Mouse (Mus musculus) stomach, postnatal 0 days (tissue): ENCODE results near the gene Cpne2. TPM values are rescaled to one million over a fixed set of nuclear protein-coding genes. Genes with fewer than 3 reads are reported as not detected.

Source experiments
- ATAC-seq: fragments of 200-750 bp; cut with Nextera tagmentation; 2 replicates; pipeline ENCODE4 v1.8.0; 2017; ENCODE audit not compliant: low FRiP score, low TSS enrichment
- DNase-seq: peaks from one replicate; pipeline ENCODE4 v3.0.0-alpha.2; 2016; ENCODE audit warnings: low spot score
- H3K27ac ChIP-seq: fragments of 300-500 bp; sonication (generic); replicated peaks from 2 replicates; pipeline ENCODE4 v1.5.1; 2014; ENCODE audit warnings: mild to moderate bottlenecking, control low read depth
- H3K27me3 ChIP-seq: fragments of 300-500 bp; sonication (generic); 2 replicates; pipeline ENCODE4 v1.6.1; 2014; ENCODE audit warnings: low read length; ENCODE audit not compliant: control insufficient read depth, insufficient read depth
- H3K36me3 ChIP-seq: fragments of 300-500 bp; sonication (generic); 2 replicates; pipeline ENCODE4 v1.6.1; 2014; ENCODE audit warnings: low read length, mixed read lengths; ENCODE audit not compliant: control insufficient read depth, insufficient read depth
- H3K4me1 ChIP-seq: fragments of 300-500 bp; sonication (generic); replicated peaks from 2 replicates; pipeline ENCODE4 v1.6.1; 2014; ENCODE audit warnings: antibody characterized with exemption; ENCODE audit not compliant: control insufficient read depth, insufficient read depth
- H3K4me2 ChIP-seq: fragments of 300-500 bp; sonication (generic); replicated peaks from 2 replicates; pipeline ENCODE4 v1.6.1; 2014; ENCODE audit warnings: low read depth, mild to moderate bottlenecking, control low read depth, moderate library complexity
- H3K4me3 ChIP-seq: fragments of 300-500 bp; sonication (generic); 2 replicates; pipeline ENCODE4 v1.5.1; 2014; ENCODE audit warnings: low read depth, low read length, control low read depth
- H3K9ac ChIP-seq: fragments of 300-500 bp; sonication (generic); 2 replicates; pipeline ENCODE4 v1.6.1; 2014; ENCODE audit warnings: mild to moderate bottlenecking, low read length, control low read depth, mixed read lengths
- H3K9me3 ChIP-seq: fragments of 300-500 bp; sonication (generic); 2 replicates; pipeline ENCODE4 v1.6.1; 2016; ENCODE audit warnings: low read length; ENCODE audit not compliant: control insufficient read depth
- CTCF ChIP-seq: IDR thresholded peaks from 2 replicates; pipeline ENCODE4 v1.5.1; 2016; ENCODE audit warnings: antibody characterized with exemption, low read depth, mild to moderate bottlenecking, moderate library complexity
- EP300 ChIP-seq: optimal IDR thresholded peaks from 2 replicates; pipeline ENCODE3; 2016; ENCODE audit warnings: antibody characterized with exemption
- WGBS: fragments of 180-500 bp; shearing (Covaris S2); extraction: QIAGEN DNeasy Blood & Tissue Kit; methylation state at CpG from one replicate; pipeline ENCODE4 v1.1.7; 2014; 5-methylcytosine and 5-hydroxymethylcytosine counted together
- polyA plus RNA-seq: library from polyadenylated mRNA; unstranded; fragments of >200 nt; fragmentation: Nextera tagmentation; extraction: Ambion mirVana; gene quantifications from 2 replicates; pipeline ENCODE4 v1.2.1, GENCODE M21; 2015

The Cpne2 gene
- polyA plus RNA-seq, 1 experiment from 2014 or later, result 6.2 TPM

DNA sequence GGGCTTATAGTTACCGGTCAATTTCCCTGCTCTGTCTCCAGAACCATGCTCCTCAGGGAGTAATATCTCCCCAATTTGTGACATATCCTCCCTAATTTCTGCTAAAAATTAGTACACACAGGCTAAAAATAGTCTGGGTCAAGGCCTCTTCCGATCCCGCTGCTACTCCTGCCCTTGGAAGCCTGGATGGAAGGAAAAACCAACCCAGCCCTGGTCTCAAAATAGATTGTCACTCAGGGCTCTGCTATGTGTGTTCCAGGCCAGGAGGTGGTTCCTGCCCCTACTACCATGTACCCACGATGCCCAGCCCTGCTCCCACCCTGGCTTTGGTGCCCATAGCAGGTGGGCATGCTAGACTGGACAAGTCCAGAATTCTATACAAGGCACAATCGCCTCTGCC lies 17.2 kb downstream of the Cpne2 start:
- Histone ChIP-seq H3K27ac (no peak overlapping the region), H3K4me3 (no peak overlapping the region), H3K27me3 (no peaks in the 10 kb centered on the region), H3K36me3 (no peaks in the 10 kb centered on the region), H3K9me3 (no peaks in the 10 kb centered on the region), H3K9ac (no peak overlapping the region), H3K4me2 (no peak overlapping the region), H3K4me1 (no peaks in the 10 kb centered on the region)
- 82% methylated on average over 5 of the region's 5 CpGs for WGBS
- DNase-seq (no peak), ATAC-seq (no peak)
- TF ChIP-seq EP300, result no peak
- no peak for TF ChIP-seq CTCF

GRCm38 (mm10) chr8:94551471-94552422 lies 19.0 kb downstream of the Cpne2 start:
- TF ChIP-seq CTCF, result no peak
- no peak for TF ChIP-seq EP300
- H3K9ac ChIP-seq, result no peak overlapping the region
- no peaks in the 10 kb centered on the region for H3K27me3 ChIP-seq
- no peaks in the 10 kb centered on the region for H3K36me3 ChIP-seq
- ATAC-seq, result peak; percentile 47; the same call in 1 of the 2 replicates
- DNase-seq, result no peak
- no peak overlapping the region for H3K4me2 ChIP-seq
- H3K9me3 ChIP-seq, result no peaks in the 10 kb centered on the region
- H3K27ac ChIP-seq, result no peak overlapping the region
- no peak overlapping the region for H3K4me3 ChIP-seq
- WGBS, result 73% methylated on average over 17 of the region's 17 CpGs
- no peaks in the 10 kb centered on the region for H3K4me1 ChIP-seq

DNA sequence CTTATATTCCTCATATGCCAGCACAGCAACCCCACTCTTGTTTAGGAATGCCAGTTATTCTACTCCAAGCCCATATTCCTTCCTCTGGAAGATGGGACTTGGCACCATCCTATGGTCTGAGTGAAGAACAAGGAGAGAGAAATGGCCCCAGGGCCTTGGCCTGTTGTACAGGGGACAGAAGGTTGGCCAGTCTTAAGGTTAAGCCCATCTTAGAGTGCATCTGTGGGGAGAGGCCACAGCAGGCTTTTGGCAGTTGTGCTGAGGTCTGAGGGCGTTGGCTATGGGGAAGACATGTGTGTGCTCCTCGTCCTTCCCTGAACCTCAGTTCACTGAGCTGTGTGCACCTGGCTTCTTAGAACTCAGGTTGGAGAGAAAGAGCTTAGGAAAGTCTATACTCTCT lies 19.9 kb downstream of the Cpne2 start:
- ATAC-seq (no peak), DNase-seq (no peak)
- Histone ChIP-seq H3K4me1 (no peaks in the 10 kb centered on the region), H3K4me2 (no peak overlapping the region), H3K27me3 (no peaks in the 10 kb centered on the region), H3K9ac (no peak overlapping the region), H3K9me3 (no peaks in the 10 kb centered on the region), H3K27ac (no peak overlapping the region), H3K36me3 (no peaks in the 10 kb centered on the region), H3K4me3 (no peak overlapping the region)
- no peak for TF ChIP-seq EP300
- TF ChIP-seq CTCF, result no peak
- 77% methylated on average over 2 of the region's 2 CpGs for WGBS

DNA sequence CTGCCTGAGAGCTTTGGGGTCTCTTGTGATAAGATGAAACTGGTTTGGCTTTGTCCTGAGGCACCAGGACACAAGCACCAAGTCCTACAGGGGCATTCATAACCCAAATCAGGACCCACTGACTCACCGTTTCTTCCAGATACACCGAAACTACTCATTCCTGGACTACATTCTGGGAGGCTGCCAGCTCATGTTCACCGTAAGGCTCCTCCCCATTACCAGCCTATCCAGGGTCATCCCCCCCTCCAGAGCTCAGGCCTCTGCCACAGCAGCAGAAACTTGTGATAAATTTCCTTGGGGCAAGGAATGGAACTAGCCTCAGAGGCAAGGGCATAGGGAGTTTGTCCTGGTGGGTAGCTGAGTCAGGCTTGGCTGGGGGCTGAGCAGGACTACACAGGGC lies 24.5 kb downstream of the Cpne2 start:
- DNase-seq (no peak), ATAC-seq (no peak)
- no peak overlapping the region for H3K27ac ChIP-seq
- WGBS, result 61% methylated on average over 3 of the region's 3 CpGs
- no peak overlapping the region for H3K4me2 ChIP-seq
- no peaks in the 10 kb centered on the region for H3K4me1 ChIP-seq
- no peaks in the 10 kb centered on the region for H3K27me3 ChIP-seq
- H3K4me3 ChIP-seq, result no peak overlapping the region
- no peaks in the 10 kb centered on the region for H3K36me3 ChIP-seq
- TF ChIP-seq CTCF, result no peak
- TF ChIP-seq EP300, result no peak
- H3K9me3 ChIP-seq, result no peaks in the 10 kb centered on the region
- H3K9ac ChIP-seq, result no peak overlapping the region

DNA sequence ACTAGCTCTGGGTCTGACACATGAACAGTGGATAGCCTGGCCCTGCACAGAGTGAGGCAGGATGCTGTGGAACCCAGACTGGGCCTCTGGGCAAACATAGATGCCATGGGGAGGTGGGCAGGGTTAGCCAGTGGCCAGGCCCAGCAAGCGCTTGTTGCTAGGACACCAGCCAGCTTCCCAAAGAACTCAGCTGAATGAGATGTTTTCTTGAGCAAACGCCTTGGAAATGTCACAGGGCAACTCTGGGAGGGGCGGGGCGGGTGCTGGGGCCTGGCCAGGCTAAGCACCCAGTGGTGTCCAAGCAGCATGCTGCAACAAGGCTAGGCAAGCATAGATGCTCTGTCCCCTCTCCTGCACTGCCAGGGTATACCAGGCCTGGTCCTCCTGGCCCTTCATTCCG lies 28.5 kb downstream of the Cpne2 start:
- no peak for TF ChIP-seq EP300
- no peak for TF ChIP-seq CTCF
- ATAC-seq, result no peak
- WGBS, result 48% methylated on average over 5 of the region's 5 CpGs

GRCm38 (mm10) chr8:94564421-94564820 lies 31.6 kb downstream of the Cpne2 start:
- Histone ChIP-seq H3K27ac (no peak overlapping the region), H3K4me1 (no peaks in the 10 kb centered on the region), H3K9me3 (no peaks in the 10 kb centered on the region), H3K4me2 (no peak overlapping the region), H3K9ac (no peak overlapping the region), H3K36me3 (no peaks in the 10 kb centered on the region), H3K27me3 (no peaks in the 10 kb centered on the region), H3K4me3 (no peak overlapping the region)
- TF ChIP-seq EP300 (no peak), CTCF (no peak)
- DNase-seq (no peak), ATAC-seq (no peak)

More for the DNA sequence above, 28.5 kb downstream of the Cpne2 start:
- no peak overlapping the region for H3K27ac ChIP-seq
- H3K4me1 ChIP-seq, result no peaks in the 10 kb centered on the region
- no peaks in the 10 kb centered on the region for H3K36me3 ChIP-seq
- peak; percentile 20 for DNase-seq
- no peaks in the 10 kb centered on the region for H3K9me3 ChIP-seq
- no peak overlapping the region for H3K4me2 ChIP-seq
- no peak overlapping the region for H3K4me3 ChIP-seq
- H3K27me3 ChIP-seq, result no peaks in the 10 kb centered on the region
- H3K9ac ChIP-seq, result no peak overlapping the region
